Mouse (Mus musculus) bone marrow, adult 2 months (tissue): ENCODE measurements around the gene Slc16a3.

Source experiments
- CTCF ChIP-seq: fragments of 200-500 bp; IDR thresholded peaks from 2 replicates; pipeline ENCODE4 v1.5.1; 2011; ENCODE audit warnings: low read length, control low read depth; ENCODE audit not compliant: control insufficient read depth, insufficient read depth
- POLR2A ChIP-seq: fragments of 200-500 bp; IDR thresholded peaks from 2 replicates; pipeline ENCODE4 v1.6.1; 2011; ENCODE audit warnings: low read depth, mild to moderate bottlenecking, control low read depth, low read length, borderline replicate concordance; ENCODE audit not compliant: control insufficient read depth

DNA sequence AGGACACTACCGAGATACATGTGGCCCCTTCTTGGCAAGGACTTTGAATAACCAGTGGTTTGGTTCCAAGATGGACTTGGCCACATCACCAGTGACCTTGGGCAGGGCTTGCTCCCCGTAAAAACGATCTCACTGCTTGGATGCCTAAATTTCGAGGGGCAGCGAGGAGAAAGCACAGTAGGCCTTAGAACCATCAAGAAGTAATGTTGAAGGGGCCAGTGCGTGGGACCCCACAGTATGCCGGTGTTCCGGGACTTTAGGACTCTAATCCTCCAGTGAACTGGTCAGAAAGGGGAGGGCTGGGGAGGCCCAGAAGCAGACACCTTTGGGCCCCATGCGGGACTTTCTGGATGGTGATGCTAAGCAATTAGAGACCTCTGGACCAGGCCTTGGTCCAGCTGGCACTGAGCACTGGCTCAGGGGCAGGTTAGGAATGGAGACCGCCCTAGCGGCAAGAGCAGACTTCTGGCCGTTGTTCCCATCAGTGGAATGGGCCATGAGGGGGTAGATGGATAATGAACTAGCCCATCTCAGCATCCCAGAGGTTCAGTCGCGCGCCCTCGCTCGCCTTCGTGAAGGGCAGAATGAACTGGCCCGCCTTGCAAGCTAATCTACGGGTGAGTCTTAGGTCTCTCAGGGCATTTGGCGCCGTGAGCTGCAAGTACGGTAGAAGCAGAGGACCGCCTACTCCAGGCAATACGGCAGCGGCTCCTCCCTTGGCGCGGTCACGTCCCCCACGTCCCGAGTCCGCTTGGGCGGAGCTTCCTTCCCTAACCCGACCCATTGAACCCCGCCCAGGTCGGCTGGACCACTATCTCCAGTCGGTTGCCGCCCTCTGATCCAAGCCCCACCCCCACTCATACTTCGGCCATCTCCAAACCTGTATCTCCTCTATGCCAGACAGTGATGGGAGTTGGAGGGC, 2.3 kb downstream of the Slc16a3 start:
- TF ChIP-seq POLR2A (no peak), CTCF (no peak)
